9 mouse cellular contexts compared by ENCODE assay signal in the genomic region with DNA sequence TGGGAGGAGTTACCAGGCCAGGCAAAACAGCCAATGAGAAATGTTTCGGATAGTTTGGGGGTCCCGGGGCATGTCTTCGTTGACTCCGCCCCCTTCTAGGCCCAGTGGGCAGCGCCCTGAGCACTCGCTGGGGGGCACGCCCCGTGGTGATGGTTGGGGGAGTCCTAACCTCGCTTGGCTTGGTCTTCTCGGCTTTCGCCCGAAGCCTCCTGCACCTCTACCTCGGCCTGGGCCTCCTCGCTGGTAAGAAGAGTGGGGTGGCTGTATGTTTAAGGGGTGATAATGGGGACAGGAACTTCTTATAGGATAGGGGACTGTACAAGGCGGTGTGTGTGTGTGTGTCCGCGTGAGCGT. TPM values are rescaled to one million over a fixed set of nuclear protein-coding genes. Genes with fewer than 3 reads are reported as not detected.
DNase-seq lines count a peak whose midpoint lies in the region; ATAC-seq and TF ChIP-seq lines count a peak whose summit lies in the region.
"Had no signal": no experiment of that assay in that cellular context is flagged by ENCODE, and none has a peak within 500 bp of the region (broad histone marks: within the 10 kb centered on the region; RNA-seq: fewer than 3 reads in every experiment).

No protein-coding gene starts in this region.

- TF ChIP-seq CTCF in forebrain, postnatal 0 days (IDR thresholded peaks at IDR 0.05; ENCODE audit: low read depth) = no peak

- peaks cover 19% of the 10 kb centered on the region for H3K4me1 ChIP-seq in lung, embryonic 15.5 days
- peaks cover 25% of the 10 kb centered on the region for H3K4me1 ChIP-seq in forebrain, postnatal 0 days (ENCODE audit: insufficient read depth)
- peaks cover 28% of the 10 kb centered on the region for H3K4me1 ChIP-seq in limb, embryonic 15.5 days
- peaks cover 3% of the 10 kb centered on the region; the same call in 1 of the 2 replicates for H3K4me1 ChIP-seq in stomach, embryonic 16.5 days (ENCODE audit: control insufficient read depth, insufficient read depth, low read length)

- H3K4me2 ChIP-seq in lung, embryonic 15.5 days = peak overlapping the region; percentile 61
- peak overlapping the region; percentile 80 for H3K4me2 ChIP-seq in forebrain, postnatal 0 days (ENCODE audit: low read depth)
- H3K4me2 ChIP-seq in limb, embryonic 15.5 days = peak overlapping the region; percentile 60
- peak overlapping the region; percentile 54; the same call in 1 of the 2 replicates for H3K4me2 ChIP-seq in stomach, embryonic 16.5 days (ENCODE audit: low read depth, low read length)

- H3K36me3 ChIP-seq in lung, embryonic 15.5 days = no peaks in the 10 kb centered on the region
- peaks cover 7% of the 10 kb centered on the region for H3K36me3 ChIP-seq in forebrain, postnatal 0 days (ENCODE audit: insufficient read depth)
- no peaks in the 10 kb centered on the region for H3K36me3 ChIP-seq in limb, embryonic 15.5 days
- no peaks in the 10 kb centered on the region for H3K36me3 ChIP-seq in stomach, embryonic 16.5 days (ENCODE audit: control insufficient read depth, insufficient read depth, low read length)

- 0 out of 2 replicates have a peak, but pooled peaks have one; percentile 13 for ATAC-seq in lung, embryonic 15.5 days (ENCODE audit: borderline replicate concordance, extremely low read depth, low FRiP score, low TSS enrichment)
- ATAC-seq in forebrain, postnatal 0 days = no peak
- no peak for ATAC-seq in limb, embryonic 15.5 days (ENCODE audit: insufficient number of reproducible peaks, low FRiP score, low TSS enrichment, low read depth)
- ATAC-seq in stomach, embryonic 16.5 days (ENCODE audit: insufficient read depth, low FRiP score) = no peak; the same call in 1 of the 2 replicates

- whole genome bisulfite sequencing in lung, embryonic 15.5 days = 8% methylated on average over 18 of the region's 18 CpGs
- WGBS in forebrain, postnatal 0 days = 7% methylated on average over 18 of the region's 18 CpGs
- 9% methylated on average over 18 of the region's 18 CpGs for whole genome bisulfite sequencing in limb, embryonic 15.5 days
- 10% methylated on average over 18 of the region's 18 CpGs for WGBS in stomach, embryonic 16.5 days

- no peak for DNase-seq in lung, postnatal 10 days
- DNase-seq in forebrain, postnatal 0 days = no peak
- no peak for DNase-seq in thymus, adult 18-20 months
- no peak for DNase-seq in layer of hippocampus, adult 9-11 months
- DNase-seq: gastrocnemius, postnatal 10 days had no signal

- H3K27me3 ChIP-seq in lung, embryonic 15.5 days = peaks cover 49% of the 10 kb centered on the region
- H3K27me3 ChIP-seq in forebrain, postnatal 0 days (ENCODE audit: insufficient read depth, low read length) = peaks cover 23% of the 10 kb centered on the region
- peaks cover 56% of the 10 kb centered on the region for H3K27me3 ChIP-seq in limb, embryonic 15.5 days
- peaks cover 37% of the 10 kb centered on the region for H3K27me3 ChIP-seq in stomach, embryonic 16.5 days (ENCODE audit: control insufficient read depth, insufficient read depth, low read length)

- peak overlapping the region; percentile 32; the same call in 1 of the 2 replicates for H3K4me3 ChIP-seq in lung, embryonic 15.5 days
- H3K4me3 ChIP-seq in forebrain, postnatal 0 days (ENCODE audit: low read depth, low read length) = peak overlapping the region; percentile 41
- H3K4me3 ChIP-seq in limb, embryonic 15.5 days = peak overlapping the region; percentile 33; the same call in 1 of the 2 replicates
- peak overlapping the region; percentile 40; the same call in 1 of the 2 replicates for H3K4me3 ChIP-seq in stomach, embryonic 16.5 days (replicated peaks; ENCODE audit: low read length)

- H3K9ac ChIP-seq in lung, embryonic 15.5 days = no peak overlapping the region
- H3K9ac ChIP-seq in forebrain, postnatal 0 days = no peak overlapping the region
- H3K9ac ChIP-seq in limb, embryonic 15.5 days = no peak overlapping the region
- H3K9ac ChIP-seq in stomach, embryonic 16.5 days (ENCODE audit: low read length) = no peak overlapping the region

- no peak overlapping the region for H3K27ac ChIP-seq in lung, embryonic 15.5 days
- no peak overlapping the region for H3K27ac ChIP-seq in forebrain, postnatal 0 days (ENCODE audit: low read depth, low read length)
- H3K27ac ChIP-seq in limb, embryonic 15.5 days = no peak overlapping the region
- no peak overlapping the region for H3K27ac ChIP-seq in stomach, embryonic 16.5 days (ENCODE audit: low read length)

- no peaks in the 10 kb centered on the region for H3K9me3 ChIP-seq in lung, embryonic 15.5 days
- no peaks in the 10 kb centered on the region for H3K9me3 ChIP-seq in forebrain, postnatal 0 days (ENCODE audit: low read length)
- no peaks in the 10 kb centered on the region for H3K9me3 ChIP-seq in limb, embryonic 15.5 days
- H3K9me3 ChIP-seq in stomach, embryonic 16.5 days (replicated peaks; ENCODE audit: control insufficient read depth, low read length) = no peaks in the 10 kb centered on the region

RNA-seq across cellular contexts. Expression of gene Slc16a11, which starts 2.3 kb away (rescaled TPM):
- 0.79 and 1.1 TPM in 2 replicates for polyA plus RNA-seq in lung, embryonic 15.5 days (2015; fragmentation: Nextera tagmentation; extraction: Ambion mirVana)
- 11.8 and 19.7 TPM in 2 replicates for total RNA-seq in forebrain, postnatal 0 days (2014; rRNA removed)
- polyA plus RNA-seq in forebrain, postnatal 0 days (2015; fragmentation: Nextera tagmentation; extraction: Ambion mirVana) = 9.6 and 13.1 TPM in 2 replicates
- 1.5 and 1.6 TPM in 2 replicates for polyA plus RNA-seq in limb, embryonic 15.5 days (2015; fragmentation: Nextera tagmentation; extraction: Ambion mirVana)
- polyA plus RNA-seq in stomach, embryonic 16.5 days (2015; fragmentation: Nextera tagmentation; extraction: Ambion mirVana) = 1.5 and 1.9 TPM in 2 replicates

RNA-seq across cellular contexts. Expression of gene Slc16a13, which starts 6.0 kb away (rescaled TPM):
- 5.5 and 6.0 TPM in 2 replicates for polyA plus RNA-seq in lung, embryonic 15.5 days (2015; fragmentation: Nextera tagmentation; extraction: Ambion mirVana)
- total RNA-seq in forebrain, postnatal 0 days (2014; rRNA removed) = 9.8 and 10.9 TPM in 2 replicates
- 8.2 and 9.6 TPM in 2 replicates for polyA plus RNA-seq in forebrain, postnatal 0 days (2015; fragmentation: Nextera tagmentation; extraction: Ambion mirVana)
- polyA plus RNA-seq in limb, embryonic 15.5 days (2015; fragmentation: Nextera tagmentation; extraction: Ambion mirVana) = 11.0 and 12.3 TPM in 2 replicates
- 9.4 and 10.5 TPM in 2 replicates for polyA plus RNA-seq in stomach, embryonic 16.5 days (2015; fragmentation: Nextera tagmentation; extraction: Ambion mirVana)

RNA-seq across cellular contexts. Expression of gene Bcl6b, which starts 14.8 kb away (rescaled TPM):
- 30.2 and 33.9 TPM in 2 replicates for polyA plus RNA-seq in lung, embryonic 15.5 days (2015; fragmentation: Nextera tagmentation; extraction: Ambion mirVana)
- 4.2 TPM in 2 replicates for total RNA-seq in forebrain, postnatal 0 days (2014; rRNA removed)
- 3.8 and 5.3 TPM in 2 replicates for polyA plus RNA-seq in forebrain, postnatal 0 days (2015; fragmentation: Nextera tagmentation; extraction: Ambion mirVana)
- 12.1 and 13.9 TPM in 2 replicates for polyA plus RNA-seq in limb, embryonic 15.5 days (2015; fragmentation: Nextera tagmentation; extraction: Ambion mirVana)
- 12.1 and 13.9 TPM in 2 replicates for polyA plus RNA-seq in stomach, embryonic 16.5 days (2015; fragmentation: Nextera tagmentation; extraction: Ambion mirVana)
- total RNA-seq: neutrophil, adult 5-6 weeks had no signal

RNA-seq across cellular contexts. Expression of gene 0610010K14Rik, which starts 22.9 kb away (rescaled TPM):
- polyA plus RNA-seq in lung, embryonic 15.5 days (2015; fragmentation: Nextera tagmentation; extraction: Ambion mirVana) = 175 and 179 TPM in 2 replicates
- total RNA-seq in forebrain, postnatal 0 days (2014; rRNA removed) = 48.7 and 54.1 TPM in 2 replicates
- polyA plus RNA-seq in forebrain, postnatal 0 days (2015; fragmentation: Nextera tagmentation; extraction: Ambion mirVana) = 161 and 207 TPM in 2 replicates
- 154 and 172 TPM in 2 replicates for polyA plus RNA-seq in limb, embryonic 15.5 days (2015; fragmentation: Nextera tagmentation; extraction: Ambion mirVana)
- polyA plus RNA-seq in stomach, embryonic 16.5 days (2015; fragmentation: Nextera tagmentation; extraction: Ambion mirVana) = 119 and 132 TPM in 2 replicates

RNA-seq across cellular contexts. Expression of gene Gm21988, which starts 24.8 kb away (rescaled TPM):
- polyA plus RNA-seq in lung, embryonic 15.5 days (2015; fragmentation: Nextera tagmentation; extraction: Ambion mirVana) = 10.8 and 11.0 TPM in 2 replicates
- 4.9 and 7.4 TPM in 2 replicates for total RNA-seq in forebrain, postnatal 0 days (2014; rRNA removed)
- 16.6 and 19.4 TPM in 2 replicates for polyA plus RNA-seq in forebrain, postnatal 0 days (2015; fragmentation: Nextera tagmentation; extraction: Ambion mirVana)
- 12.1 TPM in 2 replicates for polyA plus RNA-seq in limb, embryonic 15.5 days (2015; fragmentation: Nextera tagmentation; extraction: Ambion mirVana)
- polyA plus RNA-seq in stomach, embryonic 16.5 days (2015; fragmentation: Nextera tagmentation; extraction: Ambion mirVana) = 9.6 and 10.2 TPM in 2 replicates
